ENCODE assay signal across 30 mouse cellular contexts in the genomic region with DNA sequence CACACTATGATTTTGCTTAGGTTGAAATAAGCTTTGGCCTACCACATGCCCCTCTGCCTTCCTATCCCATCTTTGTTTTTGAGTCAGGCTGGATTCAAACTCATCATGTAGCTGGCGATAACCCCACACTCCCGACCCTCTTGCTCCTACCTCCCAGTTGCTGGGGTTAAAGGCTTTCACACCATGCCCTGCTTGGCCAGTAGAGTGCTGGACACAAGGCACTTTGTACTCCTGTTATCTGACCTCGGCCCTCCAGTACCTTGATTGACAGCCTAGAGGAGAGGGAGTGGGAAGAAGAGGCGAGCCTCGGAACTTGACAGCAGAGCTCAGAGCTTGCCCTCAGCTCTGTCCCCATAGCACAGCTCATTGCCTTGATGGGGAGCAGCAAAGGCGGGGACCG. TPM values are rescaled to one million over a fixed set of nuclear protein-coding genes. Genes with fewer than 3 reads are reported as not detected.
DNase-seq lines count a peak whose midpoint lies in the region; ATAC-seq and TF ChIP-seq lines count a peak whose summit lies in the region.
"Had no signal": no experiment of that assay in that cellular context is flagged by ENCODE, and none has a peak within 500 bp of the region (broad histone marks: within the 10 kb centered on the region; RNA-seq: fewer than 3 reads in every experiment).

No protein-coding gene starts in this region.

- no peaks in the 10 kb centered on the region for H3K9me3 ChIP-seq in liver, embryonic 12.5 days (replicated peaks)
- no peaks in the 10 kb centered on the region for H3K9me3 ChIP-seq in liver, postnatal 0 days (ENCODE audit: low read length)
- no peaks in the 10 kb centered on the region for H3K9me3 ChIP-seq in intestine, embryonic 15.5 days
- H3K9me3 ChIP-seq: heart, embryonic 12.5 days; hindbrain, embryonic 13.5 days had no signal

- TF ChIP-seq CTCF in liver, postnatal 0 days (IDR thresholded peaks at IDR 0.05; ENCODE audit: low read depth), result no peak

- H3K4me3 ChIP-seq in liver, embryonic 12.5 days, result no peak overlapping the region
- no peak overlapping the region for H3K4me3 ChIP-seq in liver, postnatal 0 days (ENCODE audit: low read depth, low read length)
- no peak overlapping the region for H3K4me3 ChIP-seq in intestine, embryonic 15.5 days (replicated peaks)
- H3K4me3 ChIP-seq: erythroblast, embryonic 14.5 days; heart, embryonic 12.5 days; hindbrain, embryonic 13.5 days had no signal

- peak; percentile 30 for DNase-seq in kidney, adult 11 months
- no peak for DNase-seq in kidney, postnatal 10 days
- DNase-seq in liver, result peak; percentile 25
- DNase-seq in liver, postnatal 0 days, result no peak
- no peak for DNase-seq in T-cell, adult 2 months (ENCODE audit: low spot score)
- DNase-seq: adrenal gland, postnatal 10 days; gastrocnemius, postnatal 25 days; heart, adult 11 months; heart, postnatal 4 days; lung, adult 2 months; lung, postnatal 10 days; right cerebral cortex, adult 18-20 months; spleen, adult 18-20 months; thymus, adult 18-20 months; thymus, postnatal 25 days had no signal

- H3K36me3 ChIP-seq in liver, embryonic 12.5 days, result peaks cover 75% of the 10 kb centered on the region
- H3K36me3 ChIP-seq in liver, postnatal 0 days (replicated peaks; ENCODE audit: insufficient read depth, low read length), result peaks cover 10% of the 10 kb centered on the region
- peaks cover 7% of the 10 kb centered on the region for H3K36me3 ChIP-seq in intestine, embryonic 15.5 days

- 70% methylated on average over 7 of the region's 7 CpGs for WGBS in liver, embryonic 12.5 days (ENCODE audit: insufficient replicate concordance)
- WGBS in liver, postnatal 0 days (ENCODE audit: insufficient replicate concordance), result 50% methylated on average over 7 of the region's 7 CpGs
- 73% methylated on average over 7 of the region's 7 CpGs for WGBS in intestine, embryonic 15.5 days

- peak overlapping the region; percentile 54; the same call in 1 of the 2 replicates for H3K27ac ChIP-seq in liver, embryonic 12.5 days
- H3K27ac ChIP-seq in liver, postnatal 0 days (ENCODE audit: low read depth), result peak overlapping the region; percentile 49
- H3K27ac ChIP-seq in intestine, embryonic 15.5 days, result no peak overlapping the region
- H3K27ac ChIP-seq: hindbrain, embryonic 13.5 days; kidney, postnatal 0 days; macrophage had no signal

- no peak for TF ChIP-seq EP300 in liver, postnatal 0 days (IDR thresholded peaks at IDR 0.05; ENCODE audit: low read depth)

- peaks cover 34% of the 10 kb centered on the region for H3K4me1 ChIP-seq in liver, embryonic 12.5 days
- H3K4me1 ChIP-seq in liver, postnatal 0 days (ENCODE audit: insufficient read depth), result peaks cover 20% of the 10 kb centered on the region; the same call in 1 of the 2 replicates
- H3K4me1 ChIP-seq in intestine, embryonic 15.5 days (replicated peaks), result no peaks in the 10 kb centered on the region
- H3K4me1 ChIP-seq: hindbrain, embryonic 13.5 days had no signal

- no peaks in the 10 kb centered on the region for H3K27me3 ChIP-seq in liver, embryonic 12.5 days (replicated peaks)
- H3K27me3 ChIP-seq in liver, postnatal 0 days (ENCODE audit: insufficient read depth, low read length), result no peaks in the 10 kb centered on the region
- no peaks in the 10 kb centered on the region for H3K27me3 ChIP-seq in intestine, embryonic 15.5 days (replicated peaks)
- H3K27me3 ChIP-seq: heart, embryonic 12.5 days; hindbrain, embryonic 13.5 days had no signal

- peak; percentile 40 for ATAC-seq in liver, embryonic 12.5 days
- no peak for ATAC-seq in liver, postnatal 0 days
- ATAC-seq in intestine, embryonic 15.5 days, result no peak
- ATAC-seq: activated CD4-positive, CD25-positive, alpha-beta regulatory T cell, adult 4 months; CD4-positive, CD25-positive, alpha-beta regulatory T cell, adult 4 months; intestine, postnatal 0 days; midbrain, embryonic 16.5 days had no signal

- H3K4me2 ChIP-seq in liver, embryonic 12.5 days, result no peak overlapping the region
- no peak overlapping the region for H3K4me2 ChIP-seq in liver, postnatal 0 days (ENCODE audit: low read depth, low read length)
- no peak overlapping the region for H3K4me2 ChIP-seq in intestine, embryonic 15.5 days (replicated peaks)
- H3K4me2 ChIP-seq: heart, embryonic 12.5 days; hindbrain, embryonic 13.5 days had no signal

- no peak overlapping the region for H3K9ac ChIP-seq in liver, embryonic 12.5 days
- no peak overlapping the region for H3K9ac ChIP-seq in liver, postnatal 0 days (replicated peaks)
- no peak overlapping the region for H3K9ac ChIP-seq in intestine, embryonic 15.5 days
- H3K9ac ChIP-seq: heart, embryonic 12.5 days; hindbrain, embryonic 13.5 days had no signal

RNA-seq across cellular contexts. Expression of gene Mthfd1, which starts 14.1 kb away (rescaled TPM):
- polyA plus RNA-seq in liver, embryonic 12.5 days (2016; fragmentation: Nextera tagmentation; extraction: Ambion mirVana), result 135 and 142 TPM in 2 replicates
- polyA plus RNA-seq in liver, postnatal 0 days (2015; fragmentation: Nextera tagmentation; extraction: Ambion mirVana), result 62.6 and 63.0 TPM in 2 replicates
- 102 TPM in 2 replicates for polyA plus RNA-seq in intestine, embryonic 15.5 days (2015; fragmentation: Nextera tagmentation; extraction: Ambion mirVana)

RNA-seq across cellular contexts. Expression of gene Tex21, which starts 22.6 kb away (rescaled TPM):
- 0.25 TPM in 1 of 2 replicates, not detected in the other for polyA plus RNA-seq in liver, embryonic 12.5 days (2016; fragmentation: Nextera tagmentation; extraction: Ambion mirVana)
- 0.08 TPM in 1 of 2 replicates, not detected in the other for polyA plus RNA-seq in liver, postnatal 0 days (2015; fragmentation: Nextera tagmentation; extraction: Ambion mirVana)
- polyA plus RNA-seq in intestine, embryonic 15.5 days (2015; fragmentation: Nextera tagmentation; extraction: Ambion mirVana), result not detected in 2 replicates
- polyA plus RNA-seq: activated CD4-positive, CD25-positive, alpha-beta regulatory T cell, adult 4 months; CD4-positive, CD25-positive, alpha-beta regulatory T cell, adult 4 months; erythroblast, embryonic 14.5 days; forebrain, embryonic 11.5 days; intestine, postnatal 0 days; limb, embryonic 11.5 days; lung, adult 2 months; macrophage; midbrain, embryonic 16.5 days; neural tube, embryonic 11.5 days; stomach, embryonic 16.5 days had no signal

RNA-seq across cellular contexts. Expression of gene Akap5, which starts 55.5 kb away (rescaled TPM):
- 0.98 and 1.0 TPM in 2 replicates for polyA plus RNA-seq in liver, embryonic 12.5 days (2016; fragmentation: Nextera tagmentation; extraction: Ambion mirVana)
- 0.20 and 0.22 TPM in 2 replicates for polyA plus RNA-seq in liver, postnatal 0 days (2015; fragmentation: Nextera tagmentation; extraction: Ambion mirVana)
- 2.7 and 3.3 TPM in 2 replicates for polyA plus RNA-seq in intestine, embryonic 15.5 days (2015; fragmentation: Nextera tagmentation; extraction: Ambion mirVana)

Comparison
In these comparisons a context has a peak if more than half of its experiments do, and no peak if none do; other contexts are left out.
1. DNase-seq: peak in kidney, adult 11 months (single experiment) and liver (single experiment); none in kidney, postnatal 10 days (single experiment), liver, postnatal 0 days (single experiment) and T-cell, adult 2 months (single experiment).